Mouse (Mus musculus) CH12F3 (cell line): ENCODE data around the gene Set.

Experiments used
- in situ Hi-C: fragments of 300-500 bp; cut with MboI; formaldehyde crosslinking; loops from 2 replicates; pipeline ENCODE4 v1.14.3; 2020; ENCODE audit warnings: low sequenced_read_pairs

Set gene

GRCm38 (mm10) chr2:30061215-30062166 lies 4.3 kb downstream of the Set start:
- in situ Hi-C loops = no loop called here

- in situ Hi-C loops = no loop called here
Observed at GRCm38 (mm10) chr2:30062249-30063093, 5.3 kb downstream of the Set start.

GRCm38 (mm10) chr2:30063235-30063634 lies 6.1 kb downstream of the Set start:
- in situ Hi-C loops = no loop called here

GRCm38 (mm10) chr2:30063791-30064190 lies 6.6 kb downstream of the Set start:
- in situ Hi-C loops = no loop called here

GRCm38 (mm10) chr2:30064298-30064697 lies 7.1 kb downstream of the Set start:
- in situ Hi-C loops = no loop called here

GRCm38 (mm10) chr2:30066046-30066901 lies 9.1 kb downstream of the Set start:
- in situ Hi-C loops = no loop called here

GRCm38 (mm10) chr2:30067031-30067888 lies 10.1 kb downstream of the Set start:
- in situ Hi-C loops = no loop called here

- in situ Hi-C loops = no loop called here
Observed at GRCm38 (mm10) chr2:30067962-30068361, 10.8 kb downstream of the Set start.

- in situ Hi-C loops = no loop called here
Observed at GRCm38 (mm10) chr2:30072875-30073274, 15.7 kb downstream of the Set start.

GRCm38 (mm10) chr2:30073285-30073684 lies 16.1 kb downstream of the Set start:
- in situ Hi-C loops = no loop called here

- in situ Hi-C loops = no loop called here
Observed at GRCm38 (mm10) chr2:30075625-30076024, 18.4 kb downstream of the Set start.

GRCm38 (mm10) chr2:30076439-30076838 lies 19.3 kb downstream of the Set start:
- in situ Hi-C loops = no loop called here

GRCm38 (mm10) chr2:30076959-30077358 lies 19.8 kb downstream of the Set start:
- in situ Hi-C loops = no loop called here

GRCm38 (mm10) chr2:30077502-30078348 lies 20.5 kb downstream of the Set start, which contains the start of gene Pkn3:
Pkn3 (plus strand) TSS chr2:30077684.
- in situ Hi-C loops = no loop called here

- in situ Hi-C loops = no loop called here
Observed at GRCm38 (mm10) chr2:30078349-30078712, 21.2 kb downstream of the Set start.

GRCm38 (mm10) chr2:30078760-30079159 lies 21.6 kb downstream of the Set start:
- in situ Hi-C loops = no loop called here

GRCm38 (mm10) chr2:30080181-30080800 lies 23.1 kb downstream of the Set start:
- in situ Hi-C loops = no loop called here

GRCm38 (mm10) chr2:30084113-30084512 lies 26.9 kb downstream of the Set start:
- in situ Hi-C loops = no loop called here
